8 mouse cellular contexts compared by ENCODE assay signal in the genomic region with DNA sequence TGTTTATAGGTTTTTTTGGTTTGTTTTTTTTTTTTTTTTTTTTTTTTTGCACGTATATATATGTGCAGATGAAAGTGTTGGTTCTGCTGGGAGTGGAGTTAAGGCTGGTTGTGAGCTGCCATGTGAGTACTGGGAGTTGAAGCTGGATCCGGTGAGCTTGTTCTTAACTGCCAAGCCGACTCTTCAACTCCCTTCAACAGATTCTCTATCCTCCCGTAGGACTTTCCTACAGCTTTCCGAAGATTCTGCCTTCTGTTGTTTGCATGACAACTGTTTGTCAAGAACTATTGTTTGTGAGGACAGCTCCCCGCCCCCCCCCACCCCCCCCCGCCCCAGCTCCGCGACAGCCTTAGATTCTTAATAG. TPM values are rescaled to one million over a fixed set of nuclear protein-coding genes. Genes with fewer than 3 reads are reported as not detected.
DNase-seq lines count a peak whose midpoint lies in the region; ATAC-seq and TF ChIP-seq lines count a peak whose summit lies in the region.

No protein-coding gene starts in this region.

- H3K27ac ChIP-seq in kidney, postnatal 0 days, result no peak overlapping the region
- H3K27ac ChIP-seq in brown adipose tissue, adult 24 weeks (replicated peaks; ENCODE audit: low read depth, low read length), result no peak overlapping the region
- H3K27ac ChIP-seq in hindbrain, embryonic 12.5 days, result no peak overlapping the region
- H3K27ac ChIP-seq in midbrain, embryonic 15.5 days, result no peak overlapping the region

- peak overlapping the region; percentile 60 for H3K4me2 ChIP-seq in kidney, postnatal 0 days (ENCODE audit: low read length)
- H3K4me2 ChIP-seq in hindbrain, embryonic 12.5 days (replicated peaks), result peak overlapping the region; percentile 75
- peak overlapping the region; percentile 64 for H3K4me2 ChIP-seq in midbrain, embryonic 15.5 days

- peak overlapping the region; percentile 90 for H3K4me3 ChIP-seq in kidney, postnatal 0 days (replicated peaks; ENCODE audit: low read depth, low read length)
- H3K4me3 ChIP-seq in brown adipose tissue, adult 24 weeks (ENCODE audit: insufficient read depth, low read depth, low read length), result peak overlapping the region; percentile 56
- H3K4me3 ChIP-seq in hindbrain, embryonic 12.5 days, result peak overlapping the region; percentile 92
- H3K4me3 ChIP-seq in midbrain, embryonic 15.5 days, result peak overlapping the region; percentile 71

- ATAC-seq in kidney, postnatal 0 days (replicated peaks; ENCODE audit: low FRiP score, low read depth), result no peak
- ATAC-seq in hindbrain, embryonic 12.5 days (ENCODE audit: low FRiP score), result peak; percentile 46
- peak; percentile 22; the same call in 1 of the 2 replicates for ATAC-seq in midbrain, embryonic 15.5 days (replicated peaks)

- no peaks in the 10 kb centered on the region for H3K36me3 ChIP-seq in kidney, postnatal 0 days (ENCODE audit: insufficient read depth, low read length)
- H3K36me3 ChIP-seq in hindbrain, embryonic 12.5 days, result no peaks in the 10 kb centered on the region
- H3K36me3 ChIP-seq in midbrain, embryonic 15.5 days (replicated peaks), result no peaks in the 10 kb centered on the region

- peak; percentile 37 for DNase-seq in kidney, postnatal 0 days (ENCODE audit: low spot score)
- no peak for DNase-seq in kidney, adult 8-10 months
- no peak for DNase-seq in adrenal gland, adult (ENCODE audit: inconsistent age in 2 of 2, low spot score in 1 of 2)
- DNase-seq in frontal cortex, postnatal 25 days (ENCODE audit: low spot score in 2 of 2), result no peak
- DNase-seq in adrenal gland, postnatal 36 days, result no peak

- TF ChIP-seq CTCF in kidney, postnatal 0 days (IDR thresholded peaks at IDR 0.05; ENCODE audit: low read depth), result no peak

- H3K9me3 ChIP-seq in kidney, postnatal 0 days (replicated peaks; ENCODE audit: low read length), result no peaks in the 10 kb centered on the region
- no peaks in the 10 kb centered on the region for H3K9me3 ChIP-seq in hindbrain, embryonic 12.5 days (replicated peaks)
- no peaks in the 10 kb centered on the region for H3K9me3 ChIP-seq in midbrain, embryonic 15.5 days

- H3K4me1 ChIP-seq in kidney, postnatal 0 days (replicated peaks; ENCODE audit: insufficient read depth, low read length), result peaks cover 9% of the 10 kb centered on the region
- peaks cover 6% of the 10 kb centered on the region for H3K4me1 ChIP-seq in brown adipose tissue, adult 24 weeks (ENCODE audit: control insufficient read depth, insufficient read depth, insufficient read length, low read length)
- H3K4me1 ChIP-seq in hindbrain, embryonic 12.5 days, result peaks cover 19% of the 10 kb centered on the region
- H3K4me1 ChIP-seq in midbrain, embryonic 15.5 days, result peaks cover 27% of the 10 kb centered on the region

- H3K27me3 ChIP-seq in kidney, postnatal 0 days (ENCODE audit: insufficient read depth, low read length), result no peaks in the 10 kb centered on the region
- no peaks in the 10 kb centered on the region for H3K27me3 ChIP-seq in hindbrain, embryonic 12.5 days
- no peaks in the 10 kb centered on the region for H3K27me3 ChIP-seq in midbrain, embryonic 15.5 days (replicated peaks)

- WGBS in kidney, postnatal 0 days, result 3% methylated on average over 9 of the region's 9 CpGs
- WGBS in hindbrain, embryonic 12.5 days, result 3% methylated on average over 9 of the region's 9 CpGs
- WGBS in midbrain, embryonic 15.5 days, result 2% methylated on average over 9 of the region's 9 CpGs

- H3K9ac ChIP-seq in kidney, postnatal 0 days (ENCODE audit: low read depth, low read length), result 0 out of 2 replicates have a peak overlapping the region, but pooled peaks have one; percentile 23
- peak overlapping the region; percentile 35; the same call in 1 of the 2 replicates for H3K9ac ChIP-seq in hindbrain, embryonic 12.5 days
- H3K9ac ChIP-seq in midbrain, embryonic 15.5 days, result no peak overlapping the region

RNA-seq across cellular contexts. Expression of a gene that starts 0.4 kb away (rescaled TPM):
- polyA plus RNA-seq in kidney, postnatal 0 days (2015; fragmentation: Nextera tagmentation; extraction: Ambion mirVana), result 158 and 167 TPM in 2 replicates
- polyA plus RNA-seq in brown adipose tissue, adult 24 weeks (2012; ENCODE audit: insufficient read depth, insufficient read length, missing spikeins), result 129 and 131 TPM in 2 replicates
- polyA plus RNA-seq in hindbrain, embryonic 12.5 days (2016; fragmentation: Nextera tagmentation; extraction: Ambion mirVana), result 147 and 148 TPM in 2 replicates
- 129 and 135 TPM in 2 replicates for polyA plus RNA-seq in midbrain, embryonic 15.5 days (2015; fragmentation: Nextera tagmentation; extraction: Ambion mirVana)
- total RNA-seq in adrenal gland, postnatal 36 days (2021), result 100 to 1,000 TPM; 126 to 127 TPM
